Mouse (Mus musculus) kidney, embryonic 14.5 days (tissue): ENCODE data around the gene Zmynd12. TPM values are rescaled to one million over a fixed set of nuclear protein-coding genes. Genes with fewer than 3 reads are reported as not detected.

Experiments used
- ATAC-seq: fragments of 200-750 bp; cut with Nextera tagmentation; 2 replicates; pipeline ENCODE4 v1.8.0; 2017; ENCODE audit warnings: moderate number of reproducible peaks, mild to moderate bottlenecking, moderate TSS enrichment, moderate library complexity; ENCODE audit not compliant: low FRiP score, low TSS enrichment
- H3K27ac ChIP-seq: fragments of 300-500 bp; sonication (generic); 2 replicates; pipeline ENCODE4 v1.5.1; 2014; ENCODE audit warnings: low read depth, mild to moderate bottlenecking, low read length, moderate library complexity, mixed read lengths
- H3K27me3 ChIP-seq: fragments of 300-500 bp; sonication (generic); 2 replicates; pipeline ENCODE4 v1.6.1; 2014; ENCODE audit warnings: mild to moderate bottlenecking, low read length; ENCODE audit not compliant: control insufficient read depth, insufficient read depth
- H3K36me3 ChIP-seq: fragments of 300-500 bp; sonication (generic); 2 replicates; pipeline ENCODE4 v1.6.1; 2014; ENCODE audit warnings: low read length, mixed read lengths; ENCODE audit not compliant: control insufficient read depth, insufficient read depth
- H3K4me1 ChIP-seq: fragments of 300-500 bp; sonication (generic); 2 replicates; pipeline ENCODE4 v1.6.1; 2014; ENCODE audit warnings: low read length, mixed read lengths; ENCODE audit not compliant: control insufficient read depth, insufficient read depth
- H3K4me2 ChIP-seq: fragments of 300-500 bp; sonication (generic); replicated peaks from 2 replicates; pipeline ENCODE4 v1.6.1; 2014; ENCODE audit warnings: low read depth, mild to moderate bottlenecking, low read length
- H3K4me3 ChIP-seq: fragments of 300-500 bp; sonication (generic); 2 replicates; pipeline ENCODE4 v1.5.1; 2014; ENCODE audit warnings: mild to moderate bottlenecking, low read length
- H3K9ac ChIP-seq: fragments of 300-500 bp; sonication (generic); 2 replicates; pipeline ENCODE4 v1.6.1; 2014; ENCODE audit warnings: low read depth, mild to moderate bottlenecking, low read length, moderate library complexity
- H3K9me3 ChIP-seq: fragments of 300-500 bp; sonication (generic); 2 replicates; pipeline ENCODE4 v1.6.1; 2016; ENCODE audit warnings: low read length; ENCODE audit not compliant: control insufficient read depth
- WGBS: fragments of 180-500 bp; shearing (Covaris S2); extraction: QIAGEN DNeasy Blood & Tissue Kit; methylation state at CpG from one replicate; pipeline ENCODE4 v1.1.7; 2014; 5-methylcytosine and 5-hydroxymethylcytosine counted together
- polyA plus RNA-seq: library from polyadenylated mRNA; unstranded; fragments of >200 nt; fragmentation: Nextera tagmentation; extraction: Ambion mirVana; gene quantifications from 2 replicates; pipeline ENCODE4 v1.2.1, GENCODE M21; 2014

Gene Zmynd12
- polyA plus RNA-seq, 1 experiment from 2014 or later, result 0.53 TPM

DNA sequence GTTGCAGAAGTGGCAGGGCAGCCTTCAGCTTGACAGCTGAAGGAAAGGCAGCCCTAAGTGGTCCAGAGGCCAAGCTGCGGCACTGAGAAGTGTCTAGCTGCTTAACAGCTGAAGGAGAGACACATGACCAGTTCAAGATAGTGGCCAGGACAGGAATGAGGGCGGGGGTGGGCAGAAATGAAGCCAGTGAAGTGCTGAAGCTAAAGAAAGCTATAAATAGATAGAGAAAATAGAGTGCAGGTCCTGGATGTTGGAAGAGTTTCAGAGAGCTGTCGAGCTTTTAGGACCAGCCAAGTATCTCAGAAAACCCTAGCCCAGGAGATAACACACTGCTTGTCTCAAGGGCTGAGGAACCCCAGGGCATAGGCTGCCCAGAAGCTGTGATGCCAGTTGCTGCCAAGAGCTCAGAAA lies 90.1 kb downstream of the Zmynd12 start:
- no peaks in the 10 kb centered on the region for H3K9me3 ChIP-seq
- H3K9ac ChIP-seq, result no peak overlapping the region
- H3K36me3 ChIP-seq, result no peaks in the 10 kb centered on the region
- H3K4me2 ChIP-seq, result no peak overlapping the region
- no peak for ATAC-seq
- no peaks in the 10 kb centered on the region for H3K4me1 ChIP-seq
- H3K27me3 ChIP-seq, result no peaks in the 10 kb centered on the region
- H3K27ac ChIP-seq, result no peak overlapping the region
- no peak overlapping the region for H3K4me3 ChIP-seq
- 75% methylated on average over 3 of the region's 3 CpGs for WGBS

Other genes starting within 250 kb of the Zmynd12 start
- 10.2 and 11.0 TPM in 2 replicates for gene Zfp691, start 248.6 kb upstream of the Zmynd12 start, polyA plus RNA-seq
- gene Ermap, start 232.8 kb upstream of the Zmynd12 start, polyA plus RNA-seq, result 0.49 and 1.3 TPM in 2 replicates
- gene Svbp, start 227.5 kb upstream of the Zmynd12 start, polyA plus RNA-seq, result 131 and 180 TPM in 2 replicates
- 0.16 TPM in 1 of 2 replicates, not detected in the other for gene Tmem269, start 204.6 kb upstream of the Zmynd12 start, polyA plus RNA-seq
- gene AU022252, start 190.1 kb upstream of the Zmynd12 start, polyA plus RNA-seq, result 33.6 and 37.6 TPM in 2 replicates
- gene P3h1, start 189.9 kb upstream of the Zmynd12 start, polyA plus RNA-seq, result 28.9 and 34.4 TPM in 2 replicates
- 5.9 and 10.4 TPM in 2 replicates for gene Cldn19, start 167.4 kb upstream of the Zmynd12 start, polyA plus RNA-seq
- 969 and 1,061 TPM in 2 replicates for gene Ybx1, start 128.2 kb upstream of the Zmynd12 start, polyA plus RNA-seq
- gene Ppih, start 102.3 kb upstream of the Zmynd12 start, polyA plus RNA-seq, result 122 and 153 TPM in 2 replicates
- gene Ccdc30, start 7.3 kb upstream of the Zmynd12 start, polyA plus RNA-seq, result 8.7 and 9.2 TPM in 2 replicates
- gene Ppcs, start 394 bp upstream of the Zmynd12 start, polyA plus RNA-seq, result 48.9 and 51.5 TPM in 2 replicates
- 1.4 and 2.3 TPM in 2 replicates for gene Rimkla, start 69.8 kb downstream of the Zmynd12 start, polyA plus RNA-seq
- gene Foxj3, start 114.2 kb downstream of the Zmynd12 start, polyA plus RNA-seq, result 14.2 and 30.2 TPM in 2 replicates
- gene Frg2f1, start 116.7 kb downstream of the Zmynd12 start, polyA plus RNA-seq, result 2.8 and 5.2 TPM in 2 replicates
- gene Guca2a, start 214.9 kb downstream of the Zmynd12 start, polyA plus RNA-seq, result 4.1 and 5.0 TPM in 2 replicates
- 1.3 and 1.8 TPM in 2 replicates for gene Guca2b, start 236.1 kb downstream of the Zmynd12 start, polyA plus RNA-seq